Mouse (Mus musculus): ENCODE measurements around the gene Pdzd4.
A peak's percentile ranks its signal among the peaks of the same experiment; 100 is the strongest.

The Pdzd4 gene

DNA sequence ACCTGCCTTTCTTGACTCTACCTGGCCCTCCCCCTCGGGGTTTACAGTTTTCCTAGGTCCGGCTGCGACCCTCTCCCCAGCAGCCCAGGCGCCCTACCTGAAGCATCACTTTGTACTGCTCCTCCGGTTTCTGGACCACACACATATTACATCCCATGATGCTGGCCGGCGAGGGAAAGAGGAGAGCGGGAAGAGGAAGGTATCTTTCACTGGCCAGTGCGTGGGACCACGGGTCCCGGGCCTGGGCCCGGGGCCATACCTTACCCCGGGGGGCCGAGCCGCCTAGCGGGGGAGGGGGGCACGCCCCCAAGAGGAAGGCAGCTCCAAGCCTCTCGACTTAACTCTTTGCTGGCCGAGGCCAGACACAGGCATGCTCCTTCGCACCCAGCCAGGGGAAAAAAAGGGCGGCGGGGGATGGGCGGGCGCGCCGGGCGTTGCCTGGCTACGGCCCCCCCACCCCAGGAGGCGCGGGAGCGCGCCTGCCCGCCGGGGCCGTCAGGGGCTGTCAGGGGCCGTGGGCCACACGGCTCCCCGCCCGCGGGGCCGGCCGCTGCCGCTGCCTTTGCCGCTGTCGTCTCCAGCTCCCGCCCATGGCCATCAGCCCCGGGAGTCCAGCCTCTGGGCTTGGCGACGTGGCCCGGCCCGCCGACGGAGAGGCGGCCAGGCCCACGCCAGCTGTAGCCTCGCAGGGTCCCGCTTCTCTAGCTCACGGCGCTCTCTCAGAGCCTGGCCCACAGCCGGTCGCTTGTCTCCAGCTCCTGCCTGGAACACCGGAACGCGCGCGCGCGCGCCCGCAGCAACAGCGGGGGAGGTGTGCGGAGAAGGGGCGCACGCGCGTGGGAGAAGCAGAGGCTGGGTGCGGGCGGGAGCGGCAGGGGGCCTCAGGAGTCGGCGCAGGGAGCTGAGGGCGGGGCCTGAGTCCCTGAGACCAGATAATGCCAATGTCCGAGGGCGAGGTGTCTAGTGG is at the start of gene Pdzd4:
Pdzd4 (minus strand) TSS at position 785 of the 967 bp plus-strand sequence.
- DNase-seq: peak; percentile 15

DNA sequence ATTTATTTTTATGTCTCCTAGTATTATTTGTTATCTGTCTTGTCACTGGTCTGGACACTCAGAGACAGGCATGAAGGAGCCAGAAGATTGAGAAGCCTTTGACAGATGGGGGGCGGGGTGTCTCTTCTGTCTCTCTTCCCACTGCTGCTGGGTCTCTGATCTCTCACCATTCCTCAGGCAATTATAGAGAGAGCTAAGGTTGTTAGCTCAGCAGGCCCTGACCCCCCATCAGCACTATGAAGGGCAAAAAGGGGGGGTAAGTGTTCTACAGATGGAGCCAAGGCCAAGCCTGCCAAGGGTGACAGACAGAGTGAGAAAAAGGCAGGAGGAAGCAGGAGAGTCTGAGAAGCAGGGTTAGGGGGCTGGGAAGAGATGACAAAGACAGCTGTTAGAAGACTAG is 47.2 kb upstream of the Pdzd4 start:
- no peak for DNase-seq

DNA sequence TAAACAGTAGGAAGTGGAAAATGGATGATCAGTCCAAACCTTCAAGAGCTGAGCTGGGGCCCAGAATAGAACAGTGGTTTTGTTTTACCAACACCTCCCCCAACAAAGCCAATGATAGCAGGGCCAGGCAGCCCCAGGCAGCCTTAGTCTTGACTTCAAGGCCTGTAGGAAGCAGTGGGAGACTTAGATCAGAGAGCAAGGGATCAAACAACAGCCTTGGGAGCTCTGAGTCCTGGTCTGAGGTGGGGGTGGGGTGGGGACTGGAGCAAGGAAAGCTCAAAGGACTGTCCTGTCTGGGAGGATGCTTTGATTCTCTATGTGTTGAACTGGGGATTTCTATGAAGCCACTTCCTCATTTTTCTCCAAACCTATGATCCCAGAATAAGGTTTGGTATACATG is 46.7 kb upstream of the Pdzd4 start:
- no peak for DNase-seq

DNA sequence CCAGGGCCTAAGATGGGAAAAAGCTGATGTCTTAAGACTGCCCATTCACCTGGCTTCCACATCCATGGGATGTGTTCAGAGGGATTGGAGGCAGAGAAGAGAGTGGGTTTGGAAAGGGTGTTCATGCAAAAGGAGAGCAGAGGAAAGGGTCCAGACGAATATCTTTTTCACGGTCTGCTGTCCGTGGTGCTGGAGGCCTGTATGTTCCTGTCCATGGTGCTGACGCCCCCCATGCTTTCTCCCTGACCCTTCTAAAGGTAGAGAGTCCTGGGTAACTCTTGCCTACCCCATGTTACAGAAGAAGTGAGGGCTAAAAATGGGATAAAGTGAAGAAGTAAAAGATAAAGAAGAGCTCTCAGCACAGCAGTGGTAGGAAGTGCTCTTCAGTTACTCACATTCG is 44.6 kb upstream of the Pdzd4 start:
- DNase-seq: no peak

DNA sequence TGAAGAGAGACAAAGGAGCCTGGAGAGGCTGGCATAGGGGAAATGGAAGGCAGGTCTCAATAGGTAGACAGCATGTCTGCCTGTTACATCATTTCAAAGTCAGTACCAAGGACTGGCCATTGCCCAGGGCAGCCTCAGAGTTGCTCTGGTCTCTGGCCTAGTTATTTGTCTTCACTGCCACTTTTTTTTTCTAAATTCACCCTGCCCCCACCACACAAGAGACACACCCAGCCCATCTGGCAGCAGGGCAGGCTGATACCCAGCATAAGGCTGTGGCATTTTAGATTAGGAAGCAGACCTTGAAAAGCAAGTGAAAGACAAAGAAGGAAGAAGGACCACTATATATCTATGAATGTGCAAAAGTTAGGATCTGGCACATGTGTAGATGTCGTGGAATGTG is 43.1 kb upstream of the Pdzd4 start:
- DNase-seq: no peak

DNA sequence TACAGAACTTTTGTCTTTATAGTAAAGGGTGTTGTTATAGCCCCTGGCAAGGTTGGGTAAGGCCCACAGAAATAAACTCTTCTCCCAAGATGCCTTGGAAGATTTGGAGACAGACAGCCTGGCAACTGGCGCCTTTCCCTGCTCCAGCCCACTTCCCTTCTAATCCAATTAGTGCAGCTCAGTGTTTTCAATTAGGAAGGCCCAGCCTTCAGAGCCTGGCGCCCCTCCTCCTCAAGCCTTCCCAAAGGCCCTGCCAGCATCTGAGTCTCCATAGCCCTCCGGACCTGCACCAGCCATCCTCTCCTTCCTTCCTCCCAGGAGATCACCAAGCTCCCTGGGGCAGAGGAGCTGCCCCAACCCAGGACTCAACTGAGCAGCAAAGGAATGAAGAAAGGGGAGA is 42.5 kb upstream of the Pdzd4 start:
- no peak for DNase-seq

DNA sequence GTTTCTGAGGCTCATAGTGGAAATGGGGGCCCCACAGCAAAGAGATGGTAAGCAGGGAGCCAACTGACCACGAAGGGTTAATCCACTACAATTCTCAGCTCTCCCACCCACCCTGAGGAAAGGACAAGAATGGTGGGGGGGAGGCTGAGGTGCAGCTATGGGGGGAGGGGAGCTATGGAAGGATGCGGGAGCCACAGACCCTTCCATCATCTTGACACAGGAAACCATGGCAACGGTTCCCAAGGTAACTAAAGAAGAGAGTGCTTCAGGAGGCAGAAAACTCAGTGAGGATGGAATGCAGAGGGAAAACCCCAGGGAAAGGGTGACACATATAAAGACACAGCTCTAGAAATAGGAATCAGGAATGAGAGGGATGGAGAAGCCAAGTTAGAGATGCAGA is 39.9 kb upstream of the Pdzd4 start:
- no peak for DNase-seq

DNA sequence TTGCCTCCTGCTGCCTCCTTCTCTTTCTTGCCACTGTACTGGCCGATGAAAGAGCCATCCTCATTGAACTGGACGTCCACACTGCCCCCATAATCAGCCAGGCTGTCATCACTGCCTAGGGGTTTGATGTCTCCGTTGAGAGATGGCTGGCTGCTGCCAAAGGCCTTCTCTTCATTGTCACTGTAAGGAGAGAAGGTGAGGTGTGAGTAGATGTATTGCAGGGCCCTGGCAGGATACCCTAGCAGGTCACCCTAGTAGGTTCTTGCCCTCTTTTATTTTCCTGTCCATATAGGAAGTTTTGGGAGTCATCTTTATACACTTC is 30.3 kb upstream of the Pdzd4 start:
- no peak for DNase-seq

DNA sequence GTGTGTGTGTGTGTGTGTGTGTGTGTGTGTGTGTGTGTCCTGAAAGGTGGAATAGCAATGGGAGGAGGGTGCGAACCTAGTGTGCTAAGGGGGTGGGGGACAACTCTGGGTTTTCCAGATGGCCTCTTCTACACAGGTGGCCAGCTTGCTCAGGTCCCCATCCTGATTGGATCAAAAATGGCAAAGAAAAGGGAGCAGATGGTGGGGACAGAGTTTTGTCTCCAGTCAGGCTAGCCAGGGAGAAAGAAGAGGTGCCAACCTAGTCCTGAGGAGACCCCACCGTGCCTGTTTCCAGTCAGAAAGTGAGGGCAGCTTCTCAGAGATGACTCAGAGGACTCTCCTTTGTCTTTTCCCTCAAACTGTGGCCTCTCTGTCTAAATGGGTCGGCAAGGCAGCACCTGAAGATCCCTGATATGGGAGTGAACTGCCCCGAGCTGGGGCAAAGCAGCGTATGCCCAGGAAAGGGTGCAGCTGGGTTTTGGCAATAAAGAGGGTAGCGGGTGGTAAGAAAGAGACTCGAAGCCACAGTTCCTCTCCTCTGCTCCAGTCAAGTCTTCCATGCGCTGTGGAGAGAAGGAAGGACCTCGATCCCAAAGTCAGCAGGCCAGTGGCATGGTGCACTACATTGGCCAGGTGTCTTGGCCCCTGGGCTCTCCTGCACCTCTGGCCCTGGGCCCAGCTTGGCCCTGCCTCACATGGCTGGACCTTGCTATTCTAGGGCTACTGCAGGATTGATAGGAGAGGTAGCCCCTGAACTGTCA is 29.7 kb upstream of the Pdzd4 start:
- DNase-seq: no peak

DNA sequence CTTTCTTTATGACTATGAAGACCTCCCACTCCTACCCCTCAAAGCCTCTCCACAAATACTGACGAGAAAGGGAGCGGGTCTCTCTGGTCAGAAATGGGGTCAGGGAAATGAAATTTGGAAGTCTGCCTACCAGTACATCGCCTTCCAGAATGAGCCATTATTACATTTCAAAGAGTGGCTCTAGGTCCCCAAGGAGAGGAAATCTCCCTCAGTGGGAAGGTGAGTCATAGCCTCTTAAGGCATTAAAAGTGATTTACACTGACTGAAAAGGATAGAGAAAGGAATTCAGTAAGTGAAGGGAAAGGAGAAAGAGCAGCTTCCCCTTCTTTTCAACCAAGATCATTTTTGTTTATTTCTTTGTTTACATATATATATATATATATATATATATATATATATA is 11.9 kb upstream of the Pdzd4 start:
- no peak for DNase-seq

DNA sequence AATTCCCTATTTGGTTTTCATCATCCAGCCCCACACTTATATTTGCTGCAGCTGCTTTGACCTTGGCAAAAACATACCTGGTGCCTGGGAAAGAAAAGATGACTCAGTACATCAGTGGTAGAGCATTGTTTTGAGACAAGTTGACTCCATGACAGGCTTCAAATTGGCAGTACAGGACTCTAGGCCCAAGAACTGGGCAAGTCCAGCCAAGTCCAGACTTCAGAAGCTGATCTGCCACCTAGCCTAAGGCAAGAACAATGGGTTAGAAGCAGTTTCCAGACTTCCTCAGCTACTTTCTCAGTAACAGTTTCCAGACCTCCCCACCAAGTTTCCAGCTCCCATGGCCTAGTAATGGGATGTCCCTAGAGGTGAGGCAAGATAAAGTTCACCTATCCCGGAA is 11.0 kb upstream of the Pdzd4 start:
- DNase-seq: no peak

DNA sequence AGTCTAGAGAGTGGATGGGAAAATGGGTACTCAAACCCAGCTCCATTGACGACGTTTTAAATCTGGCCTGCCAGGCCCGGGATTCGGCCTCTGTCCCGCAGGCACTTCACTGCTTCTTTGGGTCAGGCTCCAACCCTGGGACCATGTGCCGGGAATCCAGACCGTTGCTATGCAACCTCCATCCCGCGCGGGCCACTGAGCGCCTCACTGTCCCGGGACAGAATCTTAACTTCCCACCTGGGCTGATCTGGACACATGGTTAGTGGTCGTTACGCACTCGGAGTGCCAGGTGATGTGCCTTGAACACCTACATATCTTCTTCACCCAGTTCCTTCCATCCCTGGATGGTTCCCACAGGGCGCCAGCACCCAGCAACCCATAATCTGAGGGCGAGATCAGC is 1.0 kb downstream of the Pdzd4 start:
- DNase-seq: no peak

DNA sequence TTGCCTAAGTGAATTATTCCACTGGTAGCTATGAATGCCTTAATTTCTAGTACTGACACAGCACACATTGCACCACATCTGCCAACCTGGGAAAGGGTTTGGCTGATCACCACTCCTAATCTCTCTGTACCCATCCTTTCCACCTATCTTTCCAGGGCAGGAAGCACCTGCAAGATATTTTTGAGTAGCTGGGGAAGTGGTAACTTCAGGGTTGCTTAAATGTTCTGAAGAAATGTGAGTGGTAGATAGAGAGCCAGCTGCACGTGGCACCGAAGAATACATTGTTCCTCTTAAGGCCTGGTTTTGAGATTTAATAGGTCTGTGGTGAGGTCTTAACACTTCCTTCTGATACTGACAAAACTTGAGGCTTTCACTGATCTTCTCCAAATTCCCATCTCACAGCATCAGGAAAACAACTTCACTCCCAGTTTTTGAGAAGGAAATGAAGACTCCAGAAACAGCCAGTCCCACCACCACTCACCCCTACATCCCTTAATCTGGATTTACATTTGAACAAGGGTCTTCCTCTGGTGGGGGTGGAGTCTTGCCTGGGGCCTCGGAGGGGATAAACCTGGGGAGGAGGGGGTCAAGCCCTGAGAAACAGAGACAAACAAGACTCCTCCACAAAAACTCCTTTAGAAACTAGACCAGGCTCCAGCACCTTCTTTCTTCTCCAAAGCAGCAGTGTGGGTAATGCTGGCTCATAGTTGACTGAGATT is 8.0 kb downstream of the Pdzd4 start:
- DNase-seq: no peak

DNA sequence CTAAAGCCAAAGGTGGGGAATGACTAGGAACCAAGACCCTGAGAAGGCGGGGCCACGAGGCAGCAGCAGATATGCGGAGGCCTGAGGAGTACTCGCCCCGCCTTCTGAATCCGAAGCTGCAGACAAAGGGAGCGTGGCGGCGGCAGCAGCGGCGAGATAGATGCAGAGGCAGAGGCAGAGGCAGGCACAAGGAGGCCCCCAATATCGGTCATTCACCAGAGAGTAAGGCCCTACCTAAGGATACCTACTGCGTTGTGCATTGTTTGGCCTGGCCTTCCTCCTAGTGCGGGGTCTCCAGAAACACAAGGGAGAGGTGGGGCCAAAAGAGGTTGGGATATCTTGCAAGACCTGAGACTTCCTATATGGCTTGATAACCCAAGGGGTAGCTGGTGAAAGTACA is 9.7 kb downstream of the Pdzd4 start:
- no peak for DNase-seq

DNA sequence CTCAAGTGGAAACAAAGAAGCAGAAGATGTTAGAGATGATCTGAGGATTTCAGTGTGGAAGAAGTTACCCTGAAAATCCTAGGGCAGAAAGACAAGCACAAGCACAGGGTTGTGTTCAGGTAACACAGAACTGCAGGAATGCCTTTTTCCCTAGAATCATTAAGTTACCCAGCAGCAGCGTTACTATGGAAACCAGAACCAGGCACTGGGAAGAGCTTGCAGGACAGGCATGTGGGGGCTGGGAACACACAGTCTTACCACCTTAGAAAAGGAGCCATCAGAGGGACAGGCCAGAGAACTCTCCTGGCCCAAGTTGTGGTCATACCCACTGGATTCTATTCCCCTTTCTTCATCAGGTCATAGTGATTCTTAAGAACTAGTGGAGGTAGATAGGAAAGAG is 19.0 kb downstream of the Pdzd4 start:
- no peak for DNase-seq

DNA sequence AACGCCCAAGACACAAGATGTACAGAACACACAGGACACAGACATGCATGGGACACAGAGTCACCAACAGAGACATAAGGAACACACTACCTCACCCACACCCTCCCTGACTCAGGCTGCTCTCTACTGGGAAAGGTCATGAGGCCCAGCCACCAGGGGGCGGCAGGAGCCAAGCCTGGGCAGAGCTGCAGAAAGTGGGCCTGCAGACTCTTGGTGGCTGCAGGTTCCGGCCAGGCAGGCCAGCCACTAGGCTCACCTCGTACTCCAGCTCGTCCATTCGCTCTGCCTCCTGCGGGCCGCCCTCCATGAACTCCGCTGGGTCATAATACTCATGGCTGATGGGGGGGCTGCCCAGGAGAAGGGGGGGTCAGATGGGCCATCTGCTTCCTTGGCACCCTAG is 26.3 kb downstream of the Pdzd4 start:
- DNase-seq: peak; percentile 74

DNA sequence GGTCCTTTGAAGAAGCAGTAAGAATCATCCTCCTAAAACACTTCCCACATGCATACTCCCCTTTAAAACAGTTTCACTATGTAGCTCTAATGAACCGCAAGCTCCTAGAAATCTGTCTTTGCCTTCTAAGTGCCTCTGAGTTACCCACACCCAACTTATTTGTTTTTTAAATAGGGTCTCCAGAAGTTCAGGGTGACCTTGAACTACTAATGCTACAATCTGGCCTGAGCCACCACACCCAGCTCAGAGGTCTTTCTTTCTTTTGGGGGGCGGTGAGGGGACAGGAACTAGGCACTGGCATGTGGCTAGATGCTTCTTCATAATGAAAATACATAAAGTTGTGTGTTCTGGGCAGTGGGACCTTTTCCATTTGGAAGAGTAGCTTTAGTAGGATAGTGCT is 27.3 kb downstream of the Pdzd4 start:
- DNase-seq: no peak

DNA sequence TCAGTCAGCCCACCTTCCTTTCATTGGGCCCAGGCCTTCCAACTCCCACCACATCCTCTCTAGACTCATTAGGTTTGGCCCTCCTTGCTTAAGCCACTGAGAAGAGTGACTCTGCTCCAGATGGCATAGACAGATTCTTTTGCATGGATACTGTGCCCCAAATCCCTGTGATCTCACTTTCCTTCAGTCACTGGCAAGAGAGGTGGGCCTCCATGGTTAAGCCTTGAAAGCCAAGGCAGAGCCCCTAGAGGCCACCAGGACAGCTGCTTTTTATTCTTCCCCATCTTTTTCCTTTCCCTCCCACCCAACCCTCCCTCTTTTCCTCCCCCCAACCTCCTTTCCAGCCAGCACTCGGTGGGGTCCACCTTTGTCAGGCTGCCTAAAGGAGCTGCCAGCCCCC is 31.3 kb downstream of the Pdzd4 start:
- DNase-seq: no peak

DNA sequence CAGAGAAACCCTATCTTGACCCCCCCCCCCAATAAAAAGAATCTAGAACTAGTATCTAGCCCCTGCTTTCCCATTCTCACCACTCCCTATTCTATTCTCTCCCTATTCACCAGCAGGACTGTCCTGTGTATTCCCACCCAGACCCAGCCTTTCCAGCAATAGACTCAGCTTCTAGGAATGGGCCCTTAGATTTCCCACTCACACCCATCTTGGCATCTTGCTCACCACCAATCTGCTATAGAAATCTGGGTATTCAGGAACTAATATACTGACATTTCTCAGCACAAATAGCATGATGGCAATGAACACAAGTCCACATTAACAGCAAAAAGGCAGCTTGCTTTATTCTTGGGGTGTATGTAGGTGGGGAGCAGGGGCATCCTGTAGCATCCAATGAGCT is 31.7 kb downstream of the Pdzd4 start:
- no peak for DNase-seq

DNA sequence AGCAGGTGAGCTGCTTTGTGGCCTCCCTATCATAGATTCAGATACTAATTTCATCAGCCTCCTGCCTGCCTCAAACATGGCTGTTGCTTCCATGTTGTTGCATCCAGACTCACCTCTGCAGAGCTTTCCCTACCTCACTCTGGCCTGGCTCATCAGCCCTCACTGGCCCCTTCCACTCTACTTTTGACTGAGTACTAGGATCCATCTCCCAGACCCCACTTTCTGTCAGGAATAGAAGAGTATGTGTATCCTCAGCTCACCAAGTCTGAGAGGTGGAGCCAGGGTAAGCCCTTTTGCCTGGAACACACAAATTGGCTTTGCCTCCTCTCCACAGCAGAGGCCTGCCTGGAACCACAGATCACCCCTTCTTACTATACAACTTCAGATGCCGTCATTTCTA is 36.3 kb downstream of the Pdzd4 start:
- DNase-seq: no peak

DNA sequence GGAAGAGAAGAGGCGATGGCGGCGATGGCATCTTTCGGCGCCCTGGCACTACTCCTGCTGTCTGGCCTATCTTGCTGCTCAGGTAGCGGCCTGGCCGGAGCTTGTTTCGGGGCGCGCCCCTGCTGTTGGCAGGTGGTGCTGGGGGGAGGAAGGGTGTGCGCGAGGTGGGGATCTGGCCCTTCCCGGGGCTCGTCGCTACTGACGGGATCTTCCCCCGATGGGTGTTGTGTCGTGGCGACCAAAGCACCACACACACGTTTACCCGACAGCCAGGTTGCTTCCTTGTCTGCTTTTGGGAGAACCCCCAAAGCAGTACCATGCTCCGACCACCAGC is 37.6 kb downstream of the Pdzd4 start:
- no peak for DNase-seq

DNA sequence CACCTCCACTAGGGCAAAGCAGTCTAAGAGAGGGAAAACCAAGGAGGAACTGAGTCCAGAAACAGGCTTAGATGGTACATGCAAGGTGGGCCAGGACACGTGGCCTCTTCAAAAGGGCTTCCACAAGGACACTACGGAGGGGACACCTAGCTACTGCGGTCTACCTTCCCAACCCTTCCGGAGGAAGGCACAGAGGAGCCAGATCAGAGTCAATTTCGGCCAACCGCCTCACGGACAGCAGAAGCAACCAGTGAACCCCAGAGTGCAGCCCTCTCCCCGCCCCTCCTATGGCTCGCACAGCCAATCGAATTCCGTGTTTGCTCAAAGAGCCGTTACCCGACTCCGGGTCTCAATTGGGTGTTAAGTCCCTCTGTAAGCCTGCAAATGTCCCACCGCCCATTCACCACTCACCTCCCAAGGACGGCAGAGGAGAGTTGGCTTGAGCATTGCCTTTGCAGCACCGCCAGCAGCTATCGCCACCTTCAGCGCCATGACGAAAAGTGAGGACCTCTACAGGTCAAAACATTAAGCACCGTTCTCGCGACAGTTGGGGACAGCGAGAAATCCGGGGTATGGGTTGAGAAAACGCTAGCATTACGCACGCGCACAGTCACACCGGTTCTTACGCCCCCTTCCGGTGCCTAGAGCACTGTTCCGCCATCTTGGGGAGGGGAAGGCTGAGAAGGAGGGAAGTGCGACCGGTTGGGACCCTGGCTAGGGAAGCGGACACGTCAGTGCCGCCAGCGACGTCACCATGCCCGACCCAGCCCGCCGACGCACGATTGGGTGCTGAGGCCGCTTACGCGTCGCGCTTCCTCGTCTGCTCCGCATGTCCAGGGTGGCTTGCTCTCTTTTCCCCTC is 38.2 kb downstream of the Pdzd4 start, which contains the start of the genes Idh3g and Ssr4:
Idh3g (minus strand) TSS at position 534 of the 861 bp plus-strand sequence.
Ssr4 (plus strand) TSS at position 665 of the 861 bp plus-strand sequence.
- peak; percentile 96 for DNase-seq

DNA sequence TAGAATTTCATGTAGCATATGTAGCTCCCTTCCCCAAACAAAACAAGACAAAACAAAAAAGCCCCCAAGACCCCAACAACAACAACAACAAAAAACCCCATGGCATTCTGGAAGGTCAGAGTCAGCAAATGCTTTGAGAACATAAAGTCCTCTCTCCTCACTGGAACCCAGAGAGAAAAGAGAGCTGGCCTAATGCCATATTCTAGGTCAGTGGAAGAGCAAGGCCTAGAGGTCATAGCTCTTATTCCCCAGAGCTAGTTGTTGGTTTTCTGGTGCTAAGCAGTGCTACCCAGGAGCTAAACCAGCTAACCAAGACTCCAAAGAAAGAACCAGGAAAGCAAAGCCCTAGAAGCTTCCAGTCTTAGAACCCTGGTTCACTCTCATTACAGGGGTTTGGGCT is 39.1 kb downstream of the Pdzd4 start:
- DNase-seq: peak; percentile 55

Data from kidney, adult 9 months (tissue).